Mouse (Mus musculus): ENCODE measurements around the gene Sorl1. TPM values are rescaled to one million over a fixed set of nuclear protein-coding genes. Genes with fewer than 3 reads are reported as not detected.

Gene Sorl1
- 0.81 and 1.3 TPM in 2 replicates for polyA plus RNA-seq (2012; rRNA removed)

GRCm38 (mm10) chr9:42123713-42124576 is at the start of gene Sorl1:
Sorl1 (minus strand) TSS chr9:42124297.

Other genes starting within 250 kb of the Sorl1 start
- 33.3 and 41.2 TPM in 2 replicates for gene Sc5d, start 140.0 kb upstream of the Sorl1 start, polyA plus RNA-seq (2012; rRNA removed)

All from liver, embryonic 14 days (tissue).